Mouse (Mus musculus): ENCODE data around the gene Mymx. TPM values are rescaled to one million over a fixed set of nuclear protein-coding genes. Genes with fewer than 3 reads are reported as not detected.

The Mymx gene
- polyA plus RNA-seq, 1 experiment from 2014 or later = 0.49 TPM

- H3K4me1 ChIP-seq (ENCODE audit: control insufficient read depth, insufficient read depth, low read length) = peaks cover 44% of the 10 kb centered on the region
- H3K27me3 ChIP-seq (ENCODE audit: control insufficient read depth, insufficient read depth, low read length) = no peaks in the 10 kb centered on the region
- H3K4me3 ChIP-seq (ENCODE audit: low read length) = no peak overlapping the region
- ATAC-seq (replicated peaks; ENCODE audit: extremely low read depth, insufficient read depth, low FRiP score) = no peak
- no peak overlapping the region for H3K9ac ChIP-seq (ENCODE audit: low read length)
- peaks cover 60% of the 10 kb centered on the region for H3K36me3 ChIP-seq (ENCODE audit: control insufficient read depth, insufficient read depth)
- H3K4me2 ChIP-seq (ENCODE audit: low read depth, low read length) = no peak overlapping the region
- no peak overlapping the region for H3K27ac ChIP-seq (ENCODE audit: low read length)
- H3K9me3 ChIP-seq (replicated peaks; ENCODE audit: control insufficient read depth, low read length) = no peaks in the 10 kb centered on the region
- 83% methylated on average over 12 of the region's 12 CpGs for WGBS
Measured at GRCm38 (mm10) chr17:45568990-45569389, 32.9 kb downstream of the Mymx start.

DNA sequence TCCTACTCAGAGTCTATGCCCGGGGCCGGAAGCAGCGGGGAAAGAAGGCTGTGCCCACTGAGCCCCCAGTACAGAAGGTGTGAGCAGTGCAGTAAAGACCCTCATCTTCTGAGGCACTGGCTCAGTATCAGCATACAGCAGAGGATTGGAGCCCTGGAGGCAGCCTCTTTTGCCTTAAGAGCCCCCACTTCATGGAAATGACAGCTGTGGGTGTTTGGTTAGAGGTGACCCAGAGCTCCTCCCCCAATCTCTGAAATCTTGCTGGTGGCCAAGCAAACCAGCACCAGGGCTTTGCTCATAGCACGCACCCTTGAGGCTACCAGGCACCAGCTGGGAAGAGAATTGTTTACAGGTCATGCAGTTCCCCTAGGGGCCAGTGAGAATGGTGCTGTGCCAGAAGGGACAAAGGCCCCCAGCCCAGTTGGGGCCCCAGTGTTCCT, 34.7 kb downstream of the Mymx start:
- peaks cover 44% of the 10 kb centered on the region for H3K4me1 ChIP-seq (ENCODE audit: control insufficient read depth, insufficient read depth, low read length)
- H3K4me3 ChIP-seq (ENCODE audit: low read length) = no peak overlapping the region
- H3K9ac ChIP-seq (ENCODE audit: low read length) = no peak overlapping the region

DNA sequence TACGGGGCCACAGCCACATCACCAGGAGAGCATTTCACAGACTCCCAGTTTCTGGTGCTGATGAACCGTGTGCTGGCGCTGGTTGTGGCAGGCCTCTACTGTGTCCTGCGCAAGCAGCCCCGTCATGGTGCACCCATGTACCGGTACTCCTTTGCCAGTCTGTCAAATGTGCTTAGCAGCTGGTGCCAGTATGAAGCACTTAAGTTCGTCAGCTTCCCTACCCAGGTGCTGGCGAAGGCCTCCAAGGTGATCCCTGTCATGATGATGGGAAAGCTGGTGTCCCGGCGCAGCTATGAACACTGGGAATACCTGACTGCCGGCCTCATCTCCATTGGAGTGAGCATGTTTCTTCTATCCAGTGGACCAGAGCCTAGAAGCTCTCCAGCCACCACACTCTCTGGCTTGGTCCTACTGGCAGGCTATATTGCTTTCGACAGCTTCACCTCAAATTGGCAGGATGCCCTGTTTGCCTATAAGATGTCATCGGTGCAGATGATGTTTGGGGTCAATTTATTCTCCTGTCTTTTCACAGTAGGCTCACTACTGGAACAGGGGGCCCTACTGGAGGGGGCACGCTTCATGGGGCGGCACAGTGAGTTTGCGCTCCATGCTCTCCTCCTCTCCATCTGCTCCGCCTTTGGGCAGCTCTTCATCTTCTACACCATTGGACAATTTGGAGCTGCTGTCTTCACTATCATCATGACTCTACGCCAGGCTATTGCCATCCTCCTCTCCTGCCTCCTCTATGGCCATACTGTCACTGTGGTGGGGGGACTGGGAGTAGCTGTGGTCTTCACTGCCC, 35.3 kb downstream of the Mymx start:
- H3K36me3 ChIP-seq (ENCODE audit: control insufficient read depth, insufficient read depth) = peaks cover 56% of the 10 kb centered on the region
- no peaks in the 10 kb centered on the region for H3K27me3 ChIP-seq (ENCODE audit: control insufficient read depth, insufficient read depth, low read length)
- peak overlapping the region; percentile 55 for H3K27ac ChIP-seq (ENCODE audit: low read length)
- ATAC-seq (replicated peaks; ENCODE audit: extremely low read depth, insufficient read depth, low FRiP score) = no peak
- no peak overlapping the region for H3K4me2 ChIP-seq (ENCODE audit: low read depth, low read length)
- H3K9ac ChIP-seq (ENCODE audit: low read length) = no peak overlapping the region
- WGBS = 61% methylated on average over 18 of the region's 18 CpGs
- H3K4me1 ChIP-seq (ENCODE audit: control insufficient read depth, insufficient read depth, low read length) = peaks cover 39% of the 10 kb centered on the region
- no peaks in the 10 kb centered on the region for H3K9me3 ChIP-seq (replicated peaks; ENCODE audit: control insufficient read depth, low read length)
- no peak overlapping the region for H3K4me3 ChIP-seq (ENCODE audit: low read length)

More for the DNA sequence above, 34.7 kb downstream of the Mymx start:
- Histone ChIP-seq H3K27me3 (ENCODE audit: control insufficient read depth, insufficient read depth, low read length) (no peaks in the 10 kb centered on the region), H3K36me3 (ENCODE audit: control insufficient read depth, insufficient read depth) (peaks cover 60% of the 10 kb centered on the region), H3K9me3 (replicated peaks; ENCODE audit: control insufficient read depth, low read length) (no peaks in the 10 kb centered on the region), H3K4me2 (ENCODE audit: low read depth, low read length) (no peak overlapping the region), H3K27ac (ENCODE audit: low read length) (peak overlapping the region; percentile 55)
- no peak for ATAC-seq (replicated peaks; ENCODE audit: extremely low read depth, insufficient read depth, low FRiP score)
- WGBS = 42% methylated on average over 4 of the region's 4 CpGs

- peaks cover 34% of the 10 kb centered on the region for H3K4me1 ChIP-seq (ENCODE audit: control insufficient read depth, insufficient read depth, low read length)
- no peak overlapping the region for H3K9ac ChIP-seq (ENCODE audit: low read length)
- H3K4me2 ChIP-seq (ENCODE audit: low read depth, low read length) = no peak overlapping the region
- H3K27me3 ChIP-seq (ENCODE audit: control insufficient read depth, insufficient read depth, low read length) = no peaks in the 10 kb centered on the region
- no peaks in the 10 kb centered on the region for H3K9me3 ChIP-seq (replicated peaks; ENCODE audit: control insufficient read depth, low read length)
- no peak for ATAC-seq (replicated peaks; ENCODE audit: extremely low read depth, insufficient read depth, low FRiP score)
- no peak overlapping the region for H3K27ac ChIP-seq (ENCODE audit: low read length)
- 69% methylated on average over 1 of the region's 1 CpGs for WGBS
- H3K4me3 ChIP-seq (ENCODE audit: low read length) = no peak overlapping the region
- H3K36me3 ChIP-seq (ENCODE audit: control insufficient read depth, insufficient read depth) = peaks cover 50% of the 10 kb centered on the region
Measured at GRCm38 (mm10) chr17:45566031-45566359, 35.9 kb downstream of the Mymx start.

DNA sequence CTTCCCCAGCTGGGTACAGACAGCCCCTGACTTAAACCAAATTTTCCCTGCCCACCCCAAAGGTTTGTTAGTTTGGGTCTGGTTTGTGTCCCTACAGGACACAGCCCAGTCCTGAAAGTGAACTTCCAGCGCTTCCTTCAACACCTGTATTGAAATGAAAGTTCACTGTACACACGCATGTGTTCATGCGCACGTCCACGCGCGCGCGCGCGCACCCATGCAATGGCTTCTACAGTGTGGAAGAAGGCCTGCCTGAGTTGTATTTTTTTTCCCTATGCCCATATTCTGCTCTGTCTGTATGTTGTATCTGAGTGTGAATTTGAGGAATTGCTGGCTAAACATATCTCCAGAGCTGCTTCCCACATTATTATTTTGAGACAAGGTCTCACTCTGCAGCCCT, 36.8 kb downstream of the Mymx start:
- no peak for ATAC-seq (replicated peaks; ENCODE audit: extremely low read depth, insufficient read depth, low FRiP score)
- Histone ChIP-seq H3K27me3 (ENCODE audit: control insufficient read depth, insufficient read depth, low read length) (no peaks in the 10 kb centered on the region), H3K4me2 (ENCODE audit: low read depth, low read length) (peak overlapping the region; percentile 99), H3K4me3 (ENCODE audit: low read length) (peak overlapping the region; percentile 96; the same call in 1 of the 2 replicates), H3K9me3 (replicated peaks; ENCODE audit: control insufficient read depth, low read length) (no peaks in the 10 kb centered on the region), H3K9ac (ENCODE audit: low read length) (peak overlapping the region; percentile 99; the same call in 1 of the 2 replicates), H3K27ac (ENCODE audit: low read length) (no peak overlapping the region), H3K4me1 (ENCODE audit: control insufficient read depth, insufficient read depth, low read length) (peaks cover 26% of the 10 kb centered on the region), H3K36me3 (ENCODE audit: control insufficient read depth, insufficient read depth) (peaks cover 41% of the 10 kb centered on the region)
- 94% methylated on average over 11 of the region's 11 CpGs for WGBS

GRCm38 (mm10) chr17:45564531-45565084, 37.3 kb downstream of the Mymx start:
- Histone ChIP-seq H3K27me3 (ENCODE audit: control insufficient read depth, insufficient read depth, low read length) (no peaks in the 10 kb centered on the region), H3K36me3 (ENCODE audit: control insufficient read depth, insufficient read depth) (peaks cover 36% of the 10 kb centered on the region), H3K4me2 (ENCODE audit: low read depth, low read length) (peak overlapping the region; percentile 99), H3K4me3 (ENCODE audit: low read length) (peak overlapping the region; percentile 96), H3K27ac (ENCODE audit: low read length) (no peak overlapping the region; the same call in 1 of the 2 replicates), H3K9me3 (replicated peaks; ENCODE audit: control insufficient read depth, low read length) (no peaks in the 10 kb centered on the region), H3K9ac (ENCODE audit: low read length) (peak overlapping the region; percentile 99), H3K4me1 (ENCODE audit: control insufficient read depth, insufficient read depth, low read length) (peaks cover 23% of the 10 kb centered on the region)
- WGBS = 16% methylated on average over 18 of the region's 18 CpGs
- no peak for ATAC-seq (replicated peaks; ENCODE audit: extremely low read depth, insufficient read depth, low FRiP score)

DNA sequence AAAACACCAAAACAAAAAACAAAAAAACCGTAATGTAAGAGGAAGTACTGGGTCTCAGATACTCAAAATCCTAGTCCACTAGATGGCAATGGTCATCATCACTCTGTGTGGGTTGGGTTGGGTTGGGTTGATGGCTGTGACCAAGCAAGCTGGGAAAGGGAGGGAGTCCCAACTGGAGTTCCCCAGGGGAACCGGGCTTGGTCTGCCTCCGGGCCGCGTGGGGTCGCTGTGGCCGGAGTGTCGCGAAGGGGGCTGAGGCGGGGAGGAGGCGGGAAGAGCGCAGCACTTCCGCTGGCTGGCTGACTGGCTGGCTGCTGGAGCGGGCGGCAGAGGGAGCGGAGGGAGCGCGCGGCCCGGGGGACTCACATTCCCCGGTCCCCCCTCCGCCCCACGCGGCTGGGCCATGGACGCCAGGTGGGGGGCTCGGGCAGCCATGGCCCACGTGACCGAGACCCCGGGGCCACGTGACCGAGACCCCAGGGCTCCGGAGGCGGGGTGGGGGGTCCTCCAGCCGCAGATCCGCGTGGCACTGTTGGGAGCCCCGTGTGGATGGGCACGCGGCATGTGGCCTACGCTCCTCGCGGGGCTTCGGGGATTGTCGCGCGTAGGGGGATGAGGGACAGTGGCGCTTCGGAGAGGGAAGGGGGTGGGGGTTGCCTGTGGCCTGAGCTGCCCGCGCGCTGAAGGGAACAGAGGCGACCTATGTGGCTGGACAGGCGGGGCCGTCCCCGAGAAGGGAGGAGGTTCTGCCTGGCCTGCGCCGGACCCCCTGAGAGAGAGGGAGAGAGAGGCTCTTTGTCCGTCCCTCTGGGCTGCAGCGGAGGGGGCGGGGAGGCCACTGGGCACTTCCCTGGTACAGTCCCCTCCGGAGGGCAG, 38.0 kb downstream of the Mymx start, which contains the start of gene Slc35b2:
Slc35b2 (plus strand) TSS at position 220 of the 876 bp plus-strand sequence.
- H3K4me1 ChIP-seq (ENCODE audit: control insufficient read depth, insufficient read depth, low read length) = peaks cover 20% of the 10 kb centered on the region
- peak within 1 kb of the TSS; percentile 99 for H3K4me2 ChIP-seq (ENCODE audit: low read depth, low read length)
- H3K27ac ChIP-seq (ENCODE audit: low read length) = peak within 1 kb of the TSS; percentile 83
- H3K9me3 ChIP-seq (replicated peaks; ENCODE audit: control insufficient read depth, low read length) = no peaks in the 10 kb centered on the region
- H3K27me3 ChIP-seq (ENCODE audit: control insufficient read depth, insufficient read depth, low read length) = no peaks in the 10 kb centered on the region
- peak within 1 kb of the TSS; percentile 96 for H3K4me3 ChIP-seq (ENCODE audit: low read length)
- peak; percentile 84 for ATAC-seq (replicated peaks; ENCODE audit: extremely low read depth, insufficient read depth, low FRiP score)
- WGBS = under 1% methylated on average over 51 of the region's 61 CpGs
- H3K9ac ChIP-seq (ENCODE audit: low read length) = peak within 1 kb of the TSS; percentile 99
- peaks cover 29% of the 10 kb centered on the region for H3K36me3 ChIP-seq (ENCODE audit: control insufficient read depth, insufficient read depth)

DNA sequence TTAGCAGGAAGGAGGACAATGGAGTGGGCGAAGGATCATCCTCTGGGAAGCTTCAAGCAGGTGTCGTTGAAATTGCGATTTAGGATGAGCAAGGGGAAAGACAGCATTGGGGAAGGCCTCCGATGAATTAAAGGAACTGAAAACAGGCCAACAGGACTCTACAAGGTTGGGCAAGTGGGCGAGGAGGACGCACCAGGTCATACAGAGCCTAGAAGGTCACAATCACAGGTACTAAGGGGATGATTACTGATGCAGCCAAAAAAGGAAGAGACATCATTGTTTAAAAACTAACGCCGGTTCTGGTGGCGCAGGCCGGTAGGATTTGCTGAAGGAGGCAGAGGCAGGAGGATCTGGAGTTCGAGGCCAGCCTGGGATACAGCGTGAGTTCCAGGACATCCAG, 38.7 kb downstream of the Mymx start:
- ATAC-seq (replicated peaks; ENCODE audit: extremely low read depth, insufficient read depth, low FRiP score) = no peak
- Histone ChIP-seq H3K27ac (ENCODE audit: low read length) (no peak overlapping the region), H3K4me1 (ENCODE audit: control insufficient read depth, insufficient read depth, low read length) (peaks cover 20% of the 10 kb centered on the region), H3K9me3 (replicated peaks; ENCODE audit: control insufficient read depth, low read length) (no peaks in the 10 kb centered on the region), H3K27me3 (ENCODE audit: control insufficient read depth, insufficient read depth, low read length) (no peaks in the 10 kb centered on the region), H3K36me3 (ENCODE audit: control insufficient read depth, insufficient read depth) (peaks cover 23% of the 10 kb centered on the region), H3K4me3 (ENCODE audit: low read length) (no peak overlapping the region), H3K9ac (ENCODE audit: low read length) (no peak overlapping the region), H3K4me2 (ENCODE audit: low read depth, low read length) (peak overlapping the region; percentile 99)
- 71% methylated on average over 12 of the region's 12 CpGs for WGBS

Measured in heart, embryonic 16.5 days (tissue).